Mouse (Mus musculus) monocyte, adult 5-6 weeks (primary cell): ENCODE data around the gene Drp2. TPM values are rescaled to one million over a fixed set of nuclear protein-coding genes. Genes with fewer than 3 reads are reported as not detected.

ENCODE experiments used
- ATAC-seq: fragments of 153-309, 156-312 bp; replicated peaks from 2 replicates; pipeline ENCODE4 v1.8.0; 2017; ENCODE audit warnings: mild to moderate bottlenecking; ENCODE audit not compliant: low TSS enrichment, insufficient number of reproducible peaks, severe bottlenecking, poor library complexity, low FRiP score
- total RNA-seq: library from RNA; stranded (forward); fragments of 200-1000, 200-491, 200-594 nt; gene quantifications from 3 replicates; pipeline ENCODE4 v1.2.3, GENCODE M21; 2017

Drp2 gene
- total RNA-seq, 1 experiment from 2014 or later = not detected

- ATAC-seq = no peak
Observed at GRCm38 (mm10) chrX:134500651-134501050, 96.3 kb downstream of the Drp2 start.

Other genes starting within 250 kb of the Drp2 start
- 0.19 to 1.7 TPM (median 0.29 TPM) in 3 replicates for gene Xkrx, start 242.5 kb upstream of the Drp2 start, total RNA-seq
- gene Arl13a, start 217.1 kb upstream of the Drp2 start, total RNA-seq = not detected in 3 replicates
- gene Nox1, start 182.6 kb upstream of the Drp2 start, total RNA-seq = 0.29 to 0.85 TPM in 2 of 3 replicates, not detected in the other
- 18.0 to 30.4 TPM (median 19.6 TPM) in 3 replicates for gene Trmt2b, start 127.6 kb upstream of the Drp2 start, total RNA-seq
- gene Tmem35a, start 109.3 kb upstream of the Drp2 start, total RNA-seq = not detected in 3 replicates
- 2.0 to 3.9 TPM (median 3.9 TPM) in 3 replicates for gene Cenpi, start 96.5 kb upstream of the Drp2 start, total RNA-seq
- gene Taf7l, start 71.9 kb downstream of the Drp2 start, total RNA-seq = not detected in 3 replicates
- gene Timm8a1, start 137.3 kb downstream of the Drp2 start, total RNA-seq = 21.1 to 35.8 TPM (median 22.5 TPM) in 3 replicates
- 35.8 to 82.3 TPM (median 41.6 TPM) in 3 replicates for gene Btk, start 179.0 kb downstream of the Drp2 start, total RNA-seq
- 764 to 1,331 TPM (median 951 TPM) in 3 replicates for gene Rpl36a, start 181.1 kb downstream of the Drp2 start, total RNA-seq
- gene Gla, start 196.6 kb downstream of the Drp2 start, total RNA-seq = 10.8 to 17.9 TPM (median 14.2 TPM) in 3 replicates
- gene Hnrnph2, start 196.6 kb downstream of the Drp2 start, total RNA-seq = 217 to 274 TPM (median 232 TPM) in 3 replicates